Mouse (Mus musculus) lung, postnatal 0 days (tissue): ENCODE measurements around the gene Srsf2. TPM values are rescaled to one million over a fixed set of nuclear protein-coding genes. Genes with fewer than 3 reads are reported as not detected.

ENCODE experiments used
- ATAC-seq: fragments of 200-750 bp; cut with Nextera tagmentation; 2 replicates; pipeline ENCODE4 v1.8.0; 2017; ENCODE audit warnings: moderate library complexity
- DNase-seq: peaks from one replicate; pipeline ENCODE4 v3.0.0-alpha.2; 2016; ENCODE audit warnings: low spot score
- H3K27ac ChIP-seq: fragments of 300-500 bp; sonication (generic); 2 replicates; pipeline ENCODE4 v1.5.1; 2014; ENCODE audit warnings: antibody characterized with exemption, mild to moderate bottlenecking, low read length, mixed read lengths
- H3K27me3 ChIP-seq: fragments of 300-500 bp; sonication (generic); replicated peaks from 2 replicates; pipeline ENCODE4 v1.6.1; 2014; ENCODE audit warnings: low read length, mixed read lengths; ENCODE audit not compliant: insufficient read depth
- H3K36me3 ChIP-seq: fragments of 300-500 bp; sonication (generic); 2 replicates; pipeline ENCODE4 v1.6.1; 2014; ENCODE audit warnings: low read length, mixed read lengths; ENCODE audit not compliant: insufficient read depth
- H3K4me1 ChIP-seq: fragments of 300-500 bp; sonication (generic); 2 replicates; pipeline ENCODE4 v1.6.1; 2014; ENCODE audit warnings: antibody characterized with exemption, low read depth, low read length, mixed read lengths; ENCODE audit not compliant: insufficient read depth
- H3K4me2 ChIP-seq: fragments of 300-500 bp; sonication (generic); replicated peaks from 2 replicates; pipeline ENCODE4 v1.6.1; 2014; ENCODE audit warnings: low read depth, mild to moderate bottlenecking, low read length, moderate library complexity, mixed read lengths
- H3K4me3 ChIP-seq: fragments of 300-500 bp; sonication (generic); 2 replicates; pipeline ENCODE4 v1.5.1; 2014; ENCODE audit warnings: low read depth, low read length
- H3K9ac ChIP-seq: fragments of 300-500 bp; sonication (generic); replicated peaks from 2 replicates; pipeline ENCODE4 v1.6.1; 2014; ENCODE audit warnings: low read depth, mild to moderate bottlenecking
- H3K9me3 ChIP-seq: fragments of 300-500 bp; sonication (generic); 2 replicates; pipeline ENCODE4 v1.6.1; 2016; ENCODE audit warnings: low read length, mixed read lengths
- CTCF ChIP-seq: IDR thresholded peaks from 2 replicates; pipeline ENCODE4 v1.5.1; 2016; ENCODE audit warnings: antibody characterized with exemption, mild to moderate bottlenecking
- EP300 ChIP-seq: IDR thresholded peaks from 2 replicates; pipeline ENCODE4 v1.6.1; 2016; ENCODE audit warnings: antibody characterized with exemption, mild to moderate bottlenecking, control low read depth
- WGBS: fragments of 180-500 bp; shearing (Covaris S2); extraction: QIAGEN DNeasy Blood & Tissue Kit; methylation state at CpG from one replicate; pipeline ENCODE4 v1.1.7; 2014; 5-methylcytosine and 5-hydroxymethylcytosine counted together
- polyA plus RNA-seq: library from polyadenylated mRNA; unstranded; fragments of >200 nt; fragmentation: Nextera tagmentation; extraction: Ambion mirVana; gene quantifications from 2 replicates; pipeline ENCODE4 v1.2.1, GENCODE M21; 2015

Srsf2 gene
- polyA plus RNA-seq, 1 experiment from 2014 or later, result 419 TPM

- H3K27me3 ChIP-seq, result no peaks in the 10 kb centered on the region
- TF ChIP-seq EP300 (no peak), CTCF (no peak)
- DNase-seq, result no peak
- no peak overlapping the region for H3K9ac ChIP-seq
- no peak overlapping the region for H3K27ac ChIP-seq
- H3K4me1 ChIP-seq, result no peaks in the 10 kb centered on the region; the same call in 1 of the 2 replicates
- no peak overlapping the region for H3K4me2 ChIP-seq
- no peak for ATAC-seq
- H3K36me3 ChIP-seq, result peaks cover 20% of the 10 kb centered on the region; the same call in 1 of the 2 replicates
- 68% methylated on average over 12 of the region's 12 CpGs for WGBS
- no peak overlapping the region for H3K4me3 ChIP-seq
- no peaks in the 10 kb centered on the region for H3K9me3 ChIP-seq
These were observed 4.4 kb upstream of the Srsf2 start for GRCm38 (mm10) chr11:116857183-116857850.

DNA sequence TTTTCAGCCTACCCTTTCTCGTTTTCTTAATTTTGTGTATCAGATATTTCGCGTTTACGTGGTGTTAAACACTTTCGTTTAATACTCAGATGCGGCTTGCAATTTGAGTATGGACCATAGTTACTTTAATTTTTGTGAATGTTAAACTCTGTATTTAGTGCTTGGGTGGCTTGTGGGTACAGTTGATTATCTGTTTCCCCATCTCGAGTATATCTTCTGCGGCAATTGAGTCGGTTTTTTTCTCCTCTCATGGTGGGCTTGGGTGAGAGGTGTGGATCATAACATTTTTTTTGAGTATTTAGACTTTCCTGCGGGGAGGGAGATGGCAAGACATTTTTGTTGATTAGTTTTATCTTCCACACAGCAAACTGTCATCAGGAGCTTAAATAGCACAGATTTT, 1.4 kb upstream of the Srsf2 start:
- no peaks in the 10 kb centered on the region; the same call in 1 of the 2 replicates for H3K4me1 ChIP-seq
- peak overlapping the region; percentile 76 for H3K9ac ChIP-seq
- ATAC-seq (no peak), DNase-seq (no peak)
- peak overlapping the region; percentile 95 for H3K4me3 ChIP-seq
- H3K9me3 ChIP-seq, result no peaks in the 10 kb centered on the region
- TF ChIP-seq CTCF, result no peak
- no peak for TF ChIP-seq EP300
- H3K27me3 ChIP-seq, result no peaks in the 10 kb centered on the region
- peaks cover 7% of the 10 kb centered on the region; the same call in 1 of the 2 replicates for H3K36me3 ChIP-seq
- whole genome bisulfite sequencing, result 25% methylated on average over 10 of the region's 10 CpGs
- H3K4me2 ChIP-seq, result peak overlapping the region; percentile 65
- 0 out of 2 replicates have a peak overlapping the region, but pooled peaks have one; percentile 98 for H3K27ac ChIP-seq

- Histone ChIP-seq H3K36me3 (0 out of 2 replicates have a peak, but pooled peaks cover 5% of the 10 kb centered on the region), H3K27me3 (no peaks in the 10 kb centered on the region), H3K9me3 (no peaks in the 10 kb centered on the region), H3K9ac (peak overlapping the region; percentile 76), H3K27ac (peak overlapping the region; percentile 98), H3K4me2 (peak overlapping the region; percentile 65), H3K4me3 (peak overlapping the region; percentile 95), H3K4me1 (no peaks in the 10 kb centered on the region; the same call in 1 of the 2 replicates)
- DNase-seq (peak; percentile 98), ATAC-seq (peak; percentile 90)
- WGBS, result under 1% methylated on average over 36 of the region's 36 CpGs
- TF ChIP-seq EP300 (no peak), CTCF (no peak)
These were observed 626 bp upstream of the Srsf2 start for GRCm38 (mm10) chr11:116853512-116853928.

- Histone ChIP-seq H3K9me3 (no peaks in the 10 kb centered on the region), H3K4me2 (peak within 1 kb of the TSS; percentile 65), H3K4me1 (no peaks in the 10 kb centered on the region; the same call in 1 of the 2 replicates), H3K9ac (peak within 1 kb of the TSS; percentile 88), H3K27me3 (no peaks in the 10 kb centered on the region), H3K4me3 (peak within 1 kb of the TSS; percentile 95), H3K36me3 (0 out of 2 replicates have a peak, but pooled peaks cover 5% of the 10 kb centered on the region), H3K27ac (peak within 1 kb of the TSS; percentile 98)
- TF ChIP-seq CTCF (no peak), EP300 (no peak)
- ATAC-seq (peak; percentile 66), DNase-seq (peak; percentile 92)
- 0% methylated on average over 76 of the region's 91 CpGs for WGBS
These were observed 503 bp downstream of the Srsf2 start, which contains the start of gene Mfsd11 for GRCm38 (mm10) chr11:116852291-116852890. Mfsd11 (plus strand) TSS chr11:116852440.

GRCm38 (mm10) chr11:116851576-116852290, 1.2 kb downstream of the Srsf2 start:
- Histone ChIP-seq H3K36me3 (0 out of 2 replicates have a peak, but pooled peaks cover 5% of the 10 kb centered on the region), H3K27ac (peak overlapping the region; percentile 98), H3K9me3 (no peaks in the 10 kb centered on the region), H3K4me1 (no peaks in the 10 kb centered on the region; the same call in 1 of the 2 replicates), H3K27me3 (no peaks in the 10 kb centered on the region), H3K9ac (peak overlapping the region; percentile 88), H3K4me2 (peak overlapping the region; percentile 65), H3K4me3 (peak overlapping the region; percentile 95)
- WGBS, result under 1% methylated on average over 29 of the region's 29 CpGs
- ATAC-seq, result no peak
- peak; percentile 22 for DNase-seq
- no peak for TF ChIP-seq CTCF
- TF ChIP-seq EP300, result no peak
